Mouse (Mus musculus) fibroblast of lung, adult 2 months (primary cell): ENCODE data around the gene Col6a5.
A peak's percentile ranks its signal among the peaks of the same experiment; 100 is the strongest.
"Not testable (repeated sequence)": the region's sequence is repeated elsewhere in the genome, so short reads cannot be mapped to it uniquely, and the experiment has no call there.

Experiments
- DNase-seq: peaks from one replicate; pipeline ENCODE4 v3.0.0-alpha.2; 2011; ENCODE audit warnings: low read depth

Gene Col6a5

DNA sequence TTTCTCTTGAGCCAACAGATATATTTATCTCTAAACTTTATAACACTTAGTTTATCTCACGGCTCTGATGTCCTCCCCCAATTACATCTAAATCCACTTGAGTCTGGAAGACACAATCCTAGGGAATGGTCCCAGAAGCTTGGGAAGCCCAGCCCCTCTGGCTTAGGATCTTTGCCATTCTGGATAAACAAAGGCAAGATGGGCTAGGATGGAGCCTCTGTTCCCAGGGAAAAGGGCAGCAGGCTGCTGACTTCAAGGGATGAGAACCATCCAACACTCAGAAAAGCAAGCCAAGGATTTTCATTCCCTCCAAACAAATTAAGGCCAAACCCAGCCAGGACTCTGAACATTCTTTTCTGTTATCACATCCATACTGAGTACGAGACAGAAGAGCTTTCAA is 51.1 kb downstream of the Col6a5 start:
- no peak for DNase-seq

DNA sequence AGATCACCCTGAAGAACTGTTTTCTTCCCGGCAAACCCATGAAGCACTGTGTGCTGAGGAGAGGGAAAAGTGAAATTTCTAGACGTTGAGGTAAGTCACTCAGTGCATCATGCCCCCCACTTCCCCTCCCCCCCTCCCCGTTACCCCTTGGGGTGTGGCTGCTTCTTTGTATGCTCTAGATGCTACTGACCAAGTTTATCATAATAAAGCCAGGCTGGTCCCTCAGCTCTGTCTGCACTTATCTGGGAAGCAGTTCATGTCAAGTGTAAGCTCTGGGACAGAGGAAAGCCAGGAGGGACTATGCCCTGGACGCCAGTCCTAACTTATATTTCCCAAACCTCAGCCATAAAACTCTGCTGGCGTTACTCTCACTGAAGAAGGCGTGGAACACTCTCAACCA is 53.0 kb downstream of the Col6a5 start:
- no peak for DNase-seq

DNA sequence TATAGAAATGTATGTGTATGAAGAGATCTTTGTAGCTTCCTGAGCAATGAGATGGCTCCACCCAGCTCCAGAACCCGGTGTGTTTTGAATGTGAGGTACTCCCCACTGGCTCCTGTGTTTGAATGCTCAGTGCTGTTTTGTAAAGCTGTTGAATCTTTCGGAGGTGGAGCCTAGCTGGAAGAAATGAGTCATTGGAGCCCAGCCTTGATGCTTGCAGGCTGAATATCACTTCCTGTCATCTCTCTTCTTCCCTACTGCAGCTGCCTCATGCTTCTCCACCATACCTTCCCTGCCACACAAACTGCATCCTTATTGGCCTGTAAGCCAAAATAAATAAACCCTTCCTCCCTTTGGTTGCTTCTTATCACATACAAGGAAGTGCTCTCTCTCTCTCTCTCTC is 72.9 kb downstream of the Col6a5 start:
- peak; percentile 11 for DNase-seq

DNA sequence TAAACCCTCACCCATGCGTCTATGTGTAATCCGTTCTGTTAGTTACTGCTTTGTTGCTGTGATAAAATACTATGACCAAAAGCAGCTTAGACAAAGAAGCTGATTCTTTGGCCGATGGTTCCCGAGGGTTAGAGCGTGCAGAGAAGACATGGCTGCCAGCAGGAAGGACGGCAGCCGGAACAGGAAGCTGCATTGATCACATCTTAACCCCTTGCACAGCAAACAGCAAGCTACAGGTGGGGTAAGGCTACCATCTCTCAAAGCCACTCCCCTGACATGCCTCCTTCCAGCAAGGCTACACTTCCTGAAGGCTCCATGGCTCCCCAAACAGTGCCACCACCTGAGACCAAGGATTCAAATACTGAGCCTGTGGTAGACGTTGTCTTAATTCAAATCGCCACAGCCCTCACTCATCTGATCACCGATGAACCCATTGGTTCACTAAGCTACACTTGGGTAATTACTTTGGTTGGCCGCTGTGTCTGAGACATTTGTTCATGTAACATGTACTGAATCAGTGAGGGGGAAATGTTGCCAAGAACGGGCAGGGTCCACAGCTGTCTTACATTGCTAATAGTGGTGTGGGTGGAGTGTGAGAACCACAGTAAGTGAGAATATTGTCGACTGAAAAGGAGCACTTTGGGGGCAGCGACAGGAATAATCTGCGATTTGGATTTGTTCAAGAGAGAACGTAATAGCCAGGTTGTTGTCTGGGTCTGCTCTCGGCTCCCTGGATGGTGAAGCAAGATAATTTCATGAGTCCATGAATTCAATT is 75.6 kb downstream of the Col6a5 start:
- DNase-seq, result no peak

DNA sequence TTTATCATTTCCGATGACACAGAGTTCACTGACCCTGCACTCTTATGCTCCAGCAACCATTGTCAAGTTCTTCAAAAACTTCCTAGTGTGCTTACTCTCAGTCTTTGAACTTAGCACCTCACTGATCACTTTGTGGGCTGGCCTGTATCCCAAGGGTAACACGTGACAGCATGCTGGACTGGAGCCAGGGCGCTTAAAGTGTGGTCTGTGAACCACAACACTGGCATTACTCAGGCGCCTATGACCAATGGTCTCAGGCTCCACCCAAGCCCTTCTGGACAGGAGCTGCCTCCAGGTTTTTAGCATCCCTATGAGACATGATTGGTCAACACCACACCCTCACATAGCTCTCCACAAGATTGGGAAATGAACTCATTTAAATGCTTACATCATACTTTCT is 79.7 kb downstream of the Col6a5 start:
- peak; percentile 40 for DNase-seq

DNA sequence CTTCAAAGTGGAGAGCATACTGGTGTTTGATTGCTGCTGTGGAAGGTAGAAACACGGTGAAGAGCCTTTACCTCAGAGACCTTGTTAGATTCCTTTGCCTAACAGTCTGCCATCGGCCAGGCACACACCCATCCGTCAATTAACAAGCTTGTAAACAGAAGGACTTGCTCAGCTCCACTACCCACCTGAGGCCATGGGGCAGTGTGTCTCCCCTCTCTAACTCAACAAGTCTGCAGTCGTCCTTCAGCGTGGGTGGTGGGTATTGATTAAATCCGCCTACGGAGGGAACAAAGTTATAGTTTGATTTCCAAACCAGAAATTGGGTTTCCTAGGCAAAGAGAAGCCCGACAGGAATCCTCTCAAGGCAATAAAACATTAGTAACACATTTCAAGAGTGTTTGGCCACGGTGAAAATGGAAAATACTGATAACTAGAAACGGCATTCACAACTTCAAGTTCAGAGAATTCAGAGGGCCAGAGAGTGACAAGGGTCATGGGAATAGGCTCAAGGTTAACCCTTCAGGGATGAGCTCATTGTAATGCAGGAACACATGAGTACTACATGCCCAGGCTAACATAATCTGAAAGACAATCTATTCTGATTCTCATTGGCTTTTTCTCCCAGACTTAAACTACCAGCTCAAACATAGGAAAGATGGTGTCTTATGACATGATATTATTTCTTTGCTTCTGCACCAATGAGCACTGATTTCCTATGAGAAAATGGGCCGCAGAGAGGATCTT is 81.9 kb downstream of the Col6a5 start:
- DNase-seq, result no peak

DNA sequence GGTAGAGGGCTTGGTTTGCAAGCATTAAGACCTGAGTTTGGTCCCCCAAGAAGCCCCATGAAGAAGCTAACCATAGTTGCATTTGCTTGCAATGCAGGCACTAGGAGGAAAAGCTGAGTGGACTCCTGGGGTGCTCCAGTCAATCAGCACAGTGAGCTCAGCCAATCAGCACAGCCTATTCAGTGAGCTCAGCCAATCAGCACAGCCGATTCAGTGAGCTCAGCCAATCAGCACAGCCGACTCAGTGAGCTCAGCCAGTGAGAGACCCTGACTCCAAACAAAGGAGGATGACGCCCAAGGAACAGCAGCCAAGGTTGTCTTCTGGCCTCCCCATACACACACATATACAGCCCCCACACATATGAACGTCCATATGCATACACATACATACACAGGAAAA is 84.3 kb downstream of the Col6a5 start:
- no peak for DNase-seq

DNA sequence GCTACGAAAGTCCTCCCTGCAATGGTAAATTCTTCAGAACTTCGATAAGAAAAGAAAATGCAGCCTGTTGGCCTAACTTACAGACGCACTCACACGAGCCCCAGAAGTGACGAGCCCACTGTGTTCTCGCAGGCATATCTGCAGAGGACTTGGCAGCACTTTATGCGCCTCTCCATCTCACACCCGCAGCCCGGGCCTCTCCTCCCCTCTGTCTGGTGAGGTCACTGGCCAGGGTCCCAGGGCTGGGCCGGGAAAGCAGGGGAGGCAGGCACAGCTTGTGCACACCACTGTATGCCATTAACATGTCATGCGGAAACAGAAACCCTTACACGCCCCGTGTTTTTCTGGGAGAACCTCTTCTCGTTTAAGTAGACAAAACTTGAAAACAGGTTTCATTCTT is 88.8 kb downstream of the Col6a5 start:
- DNase-seq, result no peak

DNA sequence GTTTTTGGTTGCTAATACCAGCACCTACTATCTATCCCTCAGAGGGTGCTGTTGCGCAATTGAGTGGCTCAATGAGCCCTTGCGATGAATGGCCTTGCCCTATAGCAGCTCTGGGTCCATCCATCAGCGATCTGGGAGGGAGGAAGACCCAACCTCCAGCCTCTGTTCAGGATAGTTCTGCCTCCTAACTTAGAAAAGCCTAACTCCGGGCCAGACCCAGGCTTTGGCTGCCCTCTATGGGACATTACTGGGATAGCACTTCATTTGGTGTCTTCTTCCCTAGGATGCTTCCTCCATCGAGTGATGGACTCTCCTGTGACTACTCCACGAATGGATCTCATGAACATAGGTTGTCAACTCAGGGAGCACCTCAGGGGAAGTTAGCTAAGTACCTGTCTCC is 102.7 kb downstream of the Col6a5 start:
- peak; percentile 14 for DNase-seq

DNA sequence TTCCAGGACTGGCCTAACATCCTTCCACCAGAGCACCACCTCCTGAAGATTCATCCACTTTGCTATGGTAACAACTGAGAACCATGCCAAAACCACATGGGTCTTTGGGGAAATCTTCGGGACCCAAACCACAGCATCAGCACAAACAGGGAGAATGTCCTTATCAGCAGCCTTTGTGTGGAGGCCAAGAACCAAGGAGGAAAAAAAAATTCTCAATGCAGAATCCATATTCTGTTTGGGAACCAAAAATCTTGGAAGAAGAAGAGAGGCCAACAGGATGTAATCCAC is 107.7 kb downstream of the Col6a5 start:
- no peak for DNase-seq

DNA sequence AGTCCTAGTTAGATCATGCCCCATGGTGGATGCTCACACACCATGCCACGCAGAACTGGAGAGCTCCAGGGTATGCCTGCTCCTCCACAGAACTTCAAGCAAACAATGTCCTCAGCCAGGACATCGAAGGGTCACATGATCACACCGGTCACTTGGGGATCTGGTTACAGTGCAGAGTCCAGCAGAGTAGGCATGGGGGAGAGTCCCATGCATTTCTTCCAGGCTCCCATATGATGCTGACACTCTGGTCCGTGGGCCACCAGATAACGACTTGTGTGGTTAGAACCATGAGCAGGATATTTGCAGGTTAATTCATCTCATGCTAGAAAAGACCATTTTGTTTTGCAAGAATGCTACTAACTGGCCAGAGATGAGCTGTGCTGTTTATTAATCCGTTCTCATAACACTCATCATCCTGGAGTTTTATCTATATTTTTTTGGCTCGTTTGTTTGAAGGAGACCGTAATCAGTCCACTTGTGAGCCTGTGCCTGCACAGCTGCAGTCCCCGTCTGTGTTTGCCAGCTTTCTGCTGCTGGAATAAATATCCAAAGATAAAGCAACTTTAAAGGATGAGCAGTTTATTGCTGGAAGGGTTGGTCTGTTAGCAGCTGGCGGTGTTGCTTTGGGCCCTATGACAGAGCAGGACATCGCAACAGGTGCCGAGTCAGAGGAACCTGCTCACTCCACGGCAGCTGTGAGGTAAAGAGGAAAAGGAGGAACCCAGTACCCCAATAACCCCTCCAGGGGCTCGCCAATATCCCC is 108.2 kb downstream of the Col6a5 start:
- DNase-seq, result no peak

DNA sequence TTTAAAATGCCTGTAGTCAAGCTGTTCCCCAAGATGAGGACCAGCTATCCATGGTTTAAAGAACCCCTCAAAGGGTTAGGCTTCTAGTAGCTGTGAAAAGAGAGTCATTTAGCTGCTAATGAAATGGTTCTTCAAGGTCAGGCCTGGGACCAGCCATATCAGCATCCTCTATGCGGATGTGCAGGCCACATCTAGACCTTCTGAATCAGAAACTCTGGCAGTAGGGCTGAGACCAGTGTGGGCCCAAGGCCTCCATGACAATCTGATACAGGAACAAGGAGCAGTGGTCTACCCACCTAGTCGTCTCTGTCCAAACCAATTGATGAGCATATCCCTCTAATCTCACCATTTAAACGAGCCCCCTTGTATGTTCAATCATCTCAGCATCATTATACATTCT is 109.4 kb downstream of the Col6a5 start:
- no peak for DNase-seq

DNA sequence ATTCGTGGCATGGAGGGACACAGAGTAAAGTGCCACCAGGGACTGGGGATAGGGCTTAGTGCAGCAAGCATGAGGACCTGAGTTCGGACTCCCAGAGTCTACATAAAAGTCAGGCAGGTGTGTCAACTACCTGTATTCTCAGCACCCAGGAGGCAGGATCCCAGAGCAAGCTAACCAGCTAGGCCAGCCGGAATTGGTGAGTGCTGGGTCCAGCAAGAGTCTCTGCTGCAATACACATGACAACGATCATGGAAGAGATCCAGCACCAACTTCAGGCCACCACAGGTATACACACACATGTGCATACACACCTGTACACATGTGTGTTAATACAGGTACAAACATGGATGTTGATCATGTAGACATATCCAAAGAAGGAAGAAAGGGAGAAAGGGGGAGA is 112.0 kb downstream of the Col6a5 start:
- DNase-seq, result no peak

DNA sequence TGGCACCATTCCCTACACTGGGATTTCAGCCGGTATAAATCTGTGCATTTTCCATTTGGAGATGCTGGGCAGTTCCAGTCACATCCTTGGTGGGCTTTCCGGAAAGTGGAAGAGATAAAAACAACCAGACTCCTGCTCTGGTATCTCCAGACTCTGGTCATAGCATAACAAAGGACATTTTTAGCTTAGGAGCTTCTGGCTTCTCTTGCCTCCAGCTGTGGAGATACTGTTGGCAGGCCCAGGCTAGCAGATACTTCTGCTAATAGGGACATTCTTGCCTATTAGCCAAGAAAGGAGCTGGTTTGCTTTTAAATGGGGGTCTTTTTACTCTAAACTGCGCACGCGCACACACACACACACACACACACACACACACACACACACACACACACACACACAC is 113.2 kb downstream of the Col6a5 start:
- no peak for DNase-seq

DNA sequence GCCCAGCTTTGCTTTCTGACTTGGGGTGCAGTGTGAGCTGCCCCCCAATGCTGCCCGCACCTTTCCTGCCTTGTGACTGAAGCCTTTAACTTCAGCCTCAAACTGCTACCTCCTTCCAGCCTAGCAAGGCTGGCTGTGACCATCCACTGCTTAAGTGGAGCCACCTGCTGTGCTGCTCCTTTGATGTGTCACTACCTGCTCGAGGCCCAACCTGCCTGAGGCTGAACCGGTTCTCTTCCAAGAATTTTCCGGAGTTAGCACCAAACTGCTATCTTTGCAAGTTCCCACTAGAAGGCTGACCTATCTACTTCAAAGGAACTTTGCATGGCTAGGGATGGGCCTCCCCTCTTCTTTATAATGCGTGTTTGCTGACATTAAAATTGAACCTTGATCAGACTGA is 119.1 kb downstream of the Col6a5 start:
- DNase-seq, result not testable (repeated sequence)

DNA sequence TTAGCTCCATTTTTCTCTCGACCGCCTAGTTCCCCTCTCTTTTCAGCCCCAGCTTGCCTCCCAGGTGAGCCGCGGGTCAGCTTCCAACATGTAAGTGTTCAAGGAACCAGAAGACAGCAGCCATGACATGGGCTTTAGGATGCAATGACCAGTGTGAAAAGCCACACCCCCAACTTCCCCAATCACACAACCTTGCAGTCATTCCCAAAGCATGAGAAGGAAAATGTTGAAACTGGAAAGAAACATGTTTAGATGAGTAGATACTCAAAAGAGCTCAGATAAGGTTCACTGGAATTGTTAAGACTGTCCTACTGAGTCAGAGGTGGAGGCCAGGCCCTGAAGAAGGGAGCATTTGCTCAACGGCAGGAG is 121.3 kb downstream of the Col6a5 start:
- DNase-seq, result no peak

DNA sequence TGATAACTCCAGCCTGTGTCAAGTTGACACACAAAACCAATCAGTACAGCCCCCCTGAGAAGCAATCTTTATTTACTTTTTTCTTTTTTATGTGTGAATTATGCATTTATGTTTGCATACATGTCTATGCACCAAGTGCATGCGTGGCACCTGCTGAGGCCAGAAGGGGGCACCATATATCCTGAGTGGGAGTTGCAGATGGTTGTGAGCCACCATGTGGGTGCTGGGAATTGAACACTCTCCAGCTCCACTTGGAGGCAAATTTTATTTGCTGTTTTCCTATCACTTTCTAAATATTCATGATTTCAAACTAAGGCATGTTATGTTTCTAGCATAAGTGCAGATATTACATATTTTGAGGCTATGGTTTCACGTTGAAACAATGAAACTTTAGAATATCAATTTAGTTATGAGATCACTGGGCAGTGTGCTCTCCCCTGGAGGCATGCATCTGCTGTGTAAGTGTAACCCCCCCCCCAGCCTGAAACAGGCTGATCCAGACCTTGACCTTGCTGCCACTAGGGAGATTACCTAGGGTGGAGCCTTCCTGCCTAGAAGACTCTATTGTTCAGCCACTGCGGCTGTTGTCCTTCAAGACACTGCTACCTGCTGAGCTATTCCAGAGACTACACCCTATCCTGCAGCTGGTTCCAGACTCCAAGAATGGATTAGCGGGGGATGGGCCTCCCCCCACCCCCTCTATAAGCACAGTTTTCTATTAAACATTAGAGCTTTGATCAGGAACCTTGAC is 121.9 kb downstream of the Col6a5 start:
- DNase-seq, result no peak

DNA sequence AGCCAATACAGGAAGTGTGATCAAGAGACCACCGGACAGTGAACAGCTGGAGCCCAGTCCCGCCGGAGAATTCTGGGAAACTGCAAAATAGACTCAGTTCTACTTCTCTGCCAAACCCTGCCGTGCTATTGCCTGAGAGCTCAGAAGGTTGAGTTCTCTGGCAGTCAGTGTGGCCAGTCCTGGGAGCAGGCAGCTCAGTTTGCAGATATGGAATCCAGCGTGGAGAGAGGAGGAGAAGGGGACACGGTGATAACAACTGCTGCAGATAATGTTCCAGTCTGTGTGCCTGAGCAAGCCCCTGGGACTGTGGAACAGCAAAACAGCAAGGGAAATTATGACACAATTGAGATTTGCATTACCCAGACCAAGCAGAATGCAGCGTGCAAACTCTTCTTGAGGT is 124.9 kb downstream of the Col6a5 start:
- DNase-seq, result no peak

DNA sequence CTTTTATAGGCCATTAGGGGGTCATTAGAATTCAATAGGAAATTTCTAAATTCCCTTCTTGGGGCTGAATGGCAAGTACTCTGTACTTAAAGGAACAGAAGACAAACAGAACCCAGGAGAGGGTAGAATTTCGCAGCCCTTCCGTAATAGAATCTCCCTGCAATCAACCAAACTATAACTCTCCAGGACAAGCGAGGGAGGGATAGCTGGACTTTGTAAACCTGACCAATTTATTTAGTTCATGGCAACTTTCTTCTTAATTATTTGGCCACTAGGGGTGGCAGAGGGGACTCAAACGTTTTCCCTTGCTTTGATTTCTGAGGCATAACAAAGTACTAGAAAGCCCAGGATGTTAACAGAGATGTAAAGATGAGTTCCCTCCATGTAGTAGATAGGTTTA is 125.6 kb downstream of the Col6a5 start:
- no peak for DNase-seq

DNA sequence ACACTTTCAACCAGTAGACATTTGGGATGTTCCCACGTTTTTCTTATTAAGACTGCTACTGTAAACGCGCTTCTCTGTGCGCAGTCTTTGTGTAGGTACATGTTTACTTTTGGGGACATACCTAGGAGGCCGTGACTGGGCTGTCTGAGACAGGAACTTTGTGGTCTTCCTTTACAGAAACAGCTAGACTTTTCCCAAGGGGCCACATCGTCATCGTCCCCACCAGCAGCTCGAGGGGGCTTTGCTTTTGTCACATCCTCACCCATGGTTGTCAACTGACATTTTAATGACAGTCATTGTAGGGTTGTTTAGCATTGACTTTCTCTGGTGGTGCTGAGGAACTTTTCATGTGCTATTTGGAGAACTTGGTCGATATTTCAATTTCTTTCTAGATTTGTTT is 129.2 kb downstream of the Col6a5 start:
- no peak for DNase-seq

DNA sequence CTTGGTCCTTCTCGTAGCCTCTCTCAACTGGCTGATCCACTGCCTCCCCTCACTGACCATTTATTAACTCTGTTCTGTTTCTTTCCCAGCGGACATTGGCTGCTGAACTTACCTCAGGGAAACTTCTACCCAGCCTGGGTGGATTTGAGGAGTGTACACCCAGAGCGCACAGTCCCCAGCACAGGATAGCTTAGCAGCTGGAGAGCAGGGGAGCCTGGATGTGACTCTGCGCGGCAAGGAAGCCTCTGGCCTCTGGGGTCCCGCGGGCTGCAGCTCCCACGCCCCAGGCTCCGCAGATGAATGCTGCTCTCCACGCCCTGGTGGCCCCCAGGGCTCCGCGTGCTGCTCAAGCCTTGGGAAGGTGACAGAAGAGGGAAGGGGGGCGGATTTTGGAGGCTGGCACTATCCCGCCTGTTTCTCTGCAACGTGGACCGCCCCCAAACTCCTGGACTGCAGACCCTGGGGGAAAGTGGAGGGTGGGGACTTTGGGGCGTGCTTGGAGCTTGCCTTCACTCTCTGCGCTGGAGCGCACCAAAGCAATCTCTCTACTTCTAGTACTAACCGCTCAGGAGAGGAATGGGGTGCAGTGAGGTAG is 132.6 kb downstream of the Col6a5 start, which contains the start of gene Col6a6:
Gene Col6a6, minus strand, starts transcription at position 370 of the 595 bp plus-strand sequence.
- no peak for DNase-seq

DNA sequence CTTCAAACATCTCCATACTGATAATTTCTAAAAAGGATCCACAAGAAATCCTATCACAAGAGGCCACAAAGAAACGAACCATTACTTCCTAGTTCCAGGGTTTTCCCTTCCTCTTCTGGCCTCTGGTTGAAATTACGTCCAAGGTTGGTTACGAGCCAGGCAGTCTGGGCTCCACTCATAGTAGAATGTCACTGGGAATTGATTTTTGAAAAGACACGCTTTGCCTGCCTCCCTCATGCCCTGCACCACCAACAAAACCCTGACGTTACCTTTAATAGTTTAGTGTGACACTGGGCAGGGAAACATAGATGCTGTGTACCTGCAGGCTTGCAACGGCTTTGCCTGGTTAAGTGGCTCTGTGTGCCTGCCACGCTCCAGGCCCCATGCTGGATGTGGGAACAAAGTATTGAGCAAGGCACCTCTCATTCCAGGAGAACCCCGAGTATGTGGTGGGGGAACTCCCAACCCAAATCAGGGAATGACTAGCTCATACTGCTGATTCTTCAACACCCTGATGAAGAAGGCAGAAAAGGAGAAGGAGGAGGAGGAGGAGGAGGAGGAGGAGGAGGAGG is 133.3 kb downstream of the Col6a5 start:
- DNase-seq, result no peak
